Comparison of ENCODE assay signal across 15 mouse cellular contexts in genomic region chr9:54919946-54920345, GRCm38 (mm10). TPM values are rescaled to one million over a fixed set of nuclear protein-coding genes. Genes with fewer than 3 reads are reported as not detected.
"Had no signal": no experiment of that assay in that cellular context is flagged by ENCODE, and none has a peak within 500 bp of the region (broad histone marks: within the 10 kb centered on the region; RNA-seq: fewer than 3 reads in every experiment).

No protein-coding gene starts in this region.

- H3K27ac ChIP-seq: hindbrain, postnatal 0 days; kidney, postnatal 0 days; layer of hippocampus, adult 2 months; limb, embryonic 12.5 days; liver, embryonic 15.5 days; neural tube, embryonic 12.5 days had no signal

- H3K27me3 ChIP-seq: limb, embryonic 12.5 days; neural tube, embryonic 12.5 days had no signal

- DNase-seq: liver; lung, adult 2 months; lung, postnatal 36 days; midbrain, embryonic 14.5 days; right cerebral cortex, postnatal 4 days; spleen, adult 18-20 months; thymus, adult 18-20 months; thymus, postnatal 14 days had no signal

- H3K4me3 ChIP-seq: layer of hippocampus, adult 2 months; limb, embryonic 12.5 days; liver, embryonic 15.5 days; neural tube, embryonic 12.5 days had no signal

- ATAC-seq: hindbrain, postnatal 0 days; lung, postnatal 0 days had no signal

- H3K9me3 ChIP-seq: limb, embryonic 12.5 days; liver, embryonic 15.5 days; neural tube, embryonic 12.5 days had no signal

- H3K4me2 ChIP-seq: limb, embryonic 12.5 days; liver, embryonic 15.5 days; neural tube, embryonic 12.5 days had no signal

- H3K9ac ChIP-seq: limb, embryonic 12.5 days; liver, embryonic 15.5 days; neural tube, embryonic 12.5 days had no signal

RNA-seq across cellular contexts. Expression of gene AY074887, which starts 30.9 kb away (rescaled TPM):
- polyA plus RNA-seq: lung, adult 2 months had no signal
